Mouse (Mus musculus): ENCODE measurements around the gene Phf7.

DNA sequence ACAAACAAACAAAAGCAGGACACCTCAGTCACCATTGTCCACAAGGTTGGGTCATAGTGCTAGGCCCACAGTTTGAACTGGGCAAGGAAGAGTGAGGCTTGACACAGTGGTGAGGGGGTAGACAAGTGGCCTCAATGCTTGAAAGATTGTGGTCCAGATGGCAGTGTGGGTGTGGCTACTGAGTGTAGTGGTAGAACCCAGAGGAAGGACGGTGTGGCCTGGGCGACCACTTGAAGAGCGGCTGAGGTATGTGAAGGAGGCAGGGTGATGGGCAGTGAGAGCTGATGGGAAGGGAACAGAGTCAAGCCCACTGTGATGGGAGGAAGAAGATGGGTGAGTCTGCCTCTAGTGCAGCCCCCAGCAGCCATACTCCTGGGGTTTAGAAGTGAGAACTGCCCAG is 36.4 kb downstream of the Phf7 start:
- no peak for TF ChIP-seq POLR2A (IDR thresholded peaks at IDR 0.05; ENCODE audit: low read depth, low read length)
- no peak for TF ChIP-seq CTCF (conservative IDR thresholded peaks at IDR 0.05; ENCODE audit: insufficient read depth, insufficient read length, low read depth, low read length)
